Mouse (Mus musculus) right cerebral cortex, postnatal 14 days (tissue): Measurements from ENCODE around the gene Ccdc78.
"Not testable (repeated sequence)": the region's sequence is repeated elsewhere in the genome, so short reads cannot be mapped to it uniquely, and the experiment has no call there.

Source experiments
- DNase-seq: peaks from one replicate; pipeline ENCODE4 v3.0.0; 2022

Ccdc78 gene

DNA sequence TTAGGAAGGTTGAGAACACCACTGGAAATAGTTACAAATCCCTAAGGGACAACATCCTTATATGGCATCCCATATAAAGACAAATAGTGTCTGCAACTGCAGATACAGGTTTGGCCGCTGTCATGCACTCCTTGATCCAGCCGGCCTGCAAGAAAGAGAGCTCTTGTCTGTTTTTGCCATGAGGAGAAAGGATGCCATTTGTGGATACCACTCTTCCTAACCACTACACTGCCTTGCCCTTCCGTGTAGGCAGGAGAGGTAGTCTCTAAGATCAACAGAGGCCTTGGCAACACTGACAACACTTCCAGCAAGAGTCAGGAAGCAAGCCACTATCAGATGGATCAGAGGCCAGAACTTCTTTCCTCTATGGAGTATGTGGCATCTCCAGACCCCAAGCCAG lies at the start of gene Ccdc78:
TSS of gene Ccdc78 (plus strand) at position 301 of the 400 bp plus-strand sequence.
- no peak for DNase-seq

DNA sequence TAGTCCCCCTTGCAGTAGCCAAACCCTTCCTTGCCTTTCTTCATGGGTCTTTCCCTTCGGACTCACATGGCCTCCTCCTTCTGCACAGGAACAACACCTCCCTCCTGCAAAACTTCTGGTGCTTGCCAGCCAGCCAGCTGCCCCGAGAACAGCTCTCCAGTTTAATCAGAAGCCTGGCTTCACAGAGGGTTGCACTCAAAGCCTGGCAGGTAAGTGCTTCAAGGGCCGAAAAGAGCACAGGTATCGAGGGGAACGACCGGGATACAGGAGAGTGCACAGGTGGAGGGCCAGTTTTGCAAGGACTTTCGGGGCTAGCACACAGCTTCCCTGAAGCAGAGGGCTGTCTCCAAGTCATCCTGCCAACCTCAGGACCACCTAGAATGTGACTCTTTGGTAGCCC lies 47.5 kb upstream of the Ccdc78 start:
- no peak for DNase-seq

DNA sequence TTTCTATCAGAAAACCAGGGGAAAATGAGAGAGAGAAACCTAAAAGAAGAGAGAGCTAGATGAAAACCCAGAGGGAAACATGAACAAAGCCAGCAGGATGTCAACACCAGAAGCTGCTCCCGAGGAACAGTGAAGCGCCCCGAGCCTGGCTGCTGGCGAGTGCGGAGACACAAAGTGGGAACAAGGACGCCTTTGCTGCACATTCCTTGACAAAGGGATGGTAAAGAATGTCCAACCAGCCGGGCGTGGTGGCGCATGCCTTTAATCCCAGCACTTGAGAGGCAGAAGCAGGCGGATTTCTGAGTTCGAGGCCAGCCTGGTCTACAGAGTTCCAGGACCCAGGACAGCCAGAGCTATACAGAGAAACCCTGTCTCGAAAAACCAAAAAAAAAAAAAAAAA lies 44.9 kb upstream of the Ccdc78 start:
- not testable (repeated sequence) for DNase-seq

DNA sequence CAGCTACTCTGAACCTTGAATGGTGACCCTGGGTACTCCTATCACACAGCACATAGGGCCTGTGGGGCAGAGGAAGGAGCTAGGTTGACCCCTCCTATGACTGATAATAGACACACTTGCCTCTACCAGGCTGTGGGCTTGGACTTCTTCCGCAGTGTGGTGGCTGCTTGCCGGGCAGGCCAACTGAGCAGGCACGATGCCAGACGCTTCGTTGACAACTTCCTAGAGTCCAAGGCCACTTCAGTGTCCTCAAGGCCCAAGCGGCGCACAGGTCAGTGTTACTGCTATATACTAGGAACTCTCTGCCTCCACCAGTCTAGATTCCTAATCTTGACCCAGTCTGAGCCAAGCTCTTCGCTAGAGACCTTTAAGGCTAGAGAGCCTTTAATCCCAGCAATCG lies 42.5 kb upstream of the Ccdc78 start:
- DNase-seq, result no peak

DNA sequence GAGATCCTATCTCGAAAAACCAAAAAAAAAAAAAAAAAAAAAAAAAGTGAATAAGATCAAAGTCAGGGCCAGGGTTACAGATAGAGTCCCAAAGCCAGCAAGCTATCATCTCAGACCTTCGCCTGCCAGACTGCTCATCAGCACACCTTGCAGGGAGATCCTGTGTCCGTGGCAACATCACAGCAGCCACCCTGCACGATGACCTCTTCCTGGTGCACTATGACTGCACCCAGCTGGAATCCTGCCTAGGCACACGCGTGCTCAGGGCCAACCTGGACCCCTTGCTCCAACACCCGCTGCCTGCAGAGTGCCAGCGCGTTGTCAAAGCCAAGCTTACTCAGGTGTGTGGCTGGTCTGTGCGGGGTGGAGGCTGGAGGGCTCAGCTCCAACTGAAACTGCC lies 42.1 kb upstream of the Ccdc78 start:
- no peak for DNase-seq

DNA sequence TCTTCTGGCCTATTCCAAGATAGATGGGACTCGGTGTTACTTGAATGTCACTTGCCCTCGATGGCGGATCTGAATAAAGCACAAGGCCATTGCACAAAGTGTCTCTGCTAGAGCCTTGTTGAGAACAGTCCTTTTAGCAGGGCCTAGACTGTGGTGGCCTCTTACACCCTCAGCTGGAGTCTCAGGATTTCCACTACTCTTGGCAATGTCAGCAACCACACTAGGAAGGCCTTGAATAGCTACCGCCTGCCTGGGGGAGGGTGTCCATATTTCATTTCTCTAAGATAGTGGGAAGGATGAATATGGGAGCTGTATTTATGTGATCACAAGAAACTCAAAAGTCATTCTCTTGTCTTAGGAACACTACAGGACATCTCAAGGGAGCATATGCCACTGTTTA lies 38.1 kb upstream of the Ccdc78 start:
- DNase-seq, result no peak

DNA sequence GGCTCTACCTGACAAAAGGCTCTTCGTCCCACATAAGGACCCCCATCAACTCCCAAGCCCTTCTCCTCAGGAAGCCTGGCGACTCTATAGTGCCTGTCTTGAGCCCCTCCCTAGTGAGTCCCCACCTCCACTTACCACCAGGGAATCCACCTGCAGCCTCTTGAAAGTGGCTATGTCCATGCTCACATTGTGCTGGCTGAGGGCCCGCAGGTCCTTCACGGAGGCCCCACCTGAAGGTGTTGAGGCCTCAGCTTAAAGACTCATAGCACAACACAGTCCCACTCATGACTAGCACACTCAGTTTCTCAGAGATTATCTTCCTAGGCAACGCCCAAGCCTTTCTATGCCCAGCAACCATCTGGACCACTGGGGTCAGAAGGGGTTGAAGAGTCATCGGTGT lies 37.1 kb upstream of the Ccdc78 start:
- no peak for DNase-seq

DNA sequence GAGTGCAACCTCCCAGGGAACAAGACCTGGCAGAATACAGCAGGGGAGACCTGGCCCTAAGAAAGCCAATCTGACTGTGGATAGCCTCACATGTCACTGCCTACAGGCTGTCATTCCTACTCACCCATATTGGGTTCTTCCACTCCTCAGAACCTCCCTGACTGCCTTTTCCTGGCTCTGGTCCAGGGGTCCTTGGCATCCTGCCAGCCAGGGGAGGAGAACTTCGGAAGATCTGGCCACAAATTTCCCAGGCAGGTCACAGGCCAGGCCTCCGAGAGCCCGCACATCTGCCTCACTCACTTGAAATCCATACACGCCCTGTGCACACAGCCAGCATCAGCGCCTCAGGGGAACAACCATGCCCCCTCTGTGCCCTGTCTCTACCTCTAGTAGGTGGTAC lies 34.9 kb upstream of the Ccdc78 start:
- DNase-seq, result peak; percentile 64

DNA sequence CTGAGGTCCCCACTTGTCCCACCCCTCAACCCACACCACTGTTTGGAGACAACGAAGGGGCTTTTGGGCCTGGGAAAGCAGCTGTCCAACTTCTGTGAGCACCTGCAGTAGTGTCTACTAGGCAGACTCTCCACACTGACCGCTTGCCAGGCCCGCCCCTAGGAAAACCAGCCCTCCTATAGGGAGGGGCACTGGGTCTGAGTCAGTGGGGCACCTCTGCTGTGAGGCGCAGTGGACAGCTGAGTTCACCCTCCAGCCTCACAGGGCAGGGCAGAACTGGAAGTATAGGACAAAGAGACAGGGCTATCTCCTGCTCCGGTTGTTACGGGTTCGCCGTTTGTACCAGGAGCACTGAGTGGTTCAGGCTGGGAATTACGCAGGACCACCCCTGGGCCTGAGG lies 32.1 kb upstream of the Ccdc78 start, which contains the start of gene Msln:
TSS of gene Msln (minus strand) at position 138 of the 400 bp plus-strand sequence.
- no peak for DNase-seq

DNA sequence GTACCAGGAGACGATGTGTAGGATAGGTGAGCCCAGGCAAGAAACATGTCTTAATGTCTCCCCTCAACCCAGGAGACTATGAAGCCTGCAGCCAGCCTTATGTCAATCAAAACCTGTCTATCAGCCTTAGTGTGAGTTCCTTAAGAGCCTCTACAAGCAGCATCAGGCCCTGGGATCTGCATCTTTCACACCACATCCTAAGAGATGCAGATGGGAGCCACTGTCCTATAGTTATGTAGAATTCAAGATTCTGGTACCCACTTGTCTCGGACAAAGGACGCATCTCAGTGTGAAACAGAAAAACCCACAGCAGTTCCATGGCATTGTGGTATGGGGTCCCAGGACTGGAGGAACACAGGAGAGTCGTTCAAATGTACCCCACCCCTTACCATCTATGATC lies 31.3 kb upstream of the Ccdc78 start:
- no peak for DNase-seq

DNA sequence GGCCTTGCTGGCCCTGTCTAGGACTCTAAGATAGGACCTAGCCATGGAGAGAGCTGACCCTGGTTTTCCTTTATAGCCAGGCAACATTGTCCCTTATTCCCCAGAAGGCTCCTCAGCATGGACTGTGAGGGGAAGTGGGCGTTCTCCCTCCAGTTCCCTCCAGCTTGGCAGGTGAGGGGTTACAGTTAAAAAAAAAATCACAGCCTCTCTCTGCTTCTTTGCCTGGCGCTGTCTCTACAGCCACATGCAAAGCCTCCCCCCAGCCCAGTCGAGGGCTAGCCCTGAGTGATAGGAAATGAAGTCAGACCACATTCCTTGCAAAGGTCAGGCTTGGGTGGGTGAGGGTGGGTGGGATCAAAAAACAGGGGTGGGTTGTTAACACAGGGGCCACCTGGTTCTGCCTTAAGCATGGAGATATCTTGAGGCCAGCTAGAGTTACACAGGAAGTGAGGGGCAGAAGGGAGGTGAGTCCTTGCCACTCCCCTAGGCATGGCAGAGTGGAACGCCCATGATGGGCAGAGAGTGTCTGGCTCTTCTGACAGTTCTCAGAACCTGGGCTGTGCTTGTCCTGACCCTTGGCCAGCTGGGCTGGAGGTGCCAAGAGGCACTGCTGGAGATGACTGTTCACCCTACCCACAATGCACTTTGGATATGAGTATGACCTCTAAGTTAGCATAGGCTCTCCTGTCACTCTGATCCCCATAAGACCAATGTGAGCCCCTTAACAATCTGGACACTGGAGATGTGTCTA lies 30.6 kb upstream of the Ccdc78 start:
- DNase-seq, result no peak

DNA sequence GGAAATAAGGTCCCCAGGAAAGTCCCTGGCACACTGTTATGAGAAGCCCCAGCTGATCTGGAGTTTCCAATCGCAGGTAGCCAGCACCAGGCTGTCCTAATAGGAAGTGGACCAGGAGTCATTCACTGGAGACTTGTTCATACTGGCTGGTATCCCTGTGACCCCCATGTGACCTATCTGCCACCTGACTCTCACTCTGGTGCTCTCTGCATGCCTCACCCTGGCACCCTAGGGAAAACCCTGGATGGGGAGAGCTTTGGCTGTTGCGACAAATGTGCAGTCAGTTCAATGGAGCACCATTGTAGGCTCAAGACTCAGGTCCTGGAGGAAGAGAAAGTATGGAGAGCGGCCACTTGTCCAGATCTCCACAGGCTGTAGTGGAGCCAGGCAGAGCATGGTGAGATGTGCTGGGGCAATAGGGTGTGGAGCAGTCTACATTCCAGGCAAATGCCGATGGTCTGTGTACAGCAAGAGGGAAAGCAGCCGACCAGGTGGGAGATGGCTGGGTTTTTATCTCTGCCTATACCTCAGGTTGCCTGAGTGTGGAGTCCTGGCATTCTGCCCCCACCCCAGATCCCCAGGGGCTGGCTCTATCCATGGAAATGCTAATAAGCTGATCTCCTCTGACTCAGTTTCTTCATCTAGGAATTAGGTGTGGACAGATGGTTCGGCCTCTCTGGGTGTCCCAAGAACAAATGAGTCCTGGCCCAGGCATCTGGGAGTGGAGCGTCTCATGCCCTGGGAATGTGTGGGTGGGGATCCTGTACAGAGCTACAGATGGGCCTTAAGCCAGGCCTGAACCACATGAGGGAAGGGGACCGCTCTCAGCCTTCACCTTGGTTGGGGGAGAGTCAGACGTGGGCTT lies 29.8 kb upstream of the Ccdc78 start:
- DNase-seq, result no peak

DNA sequence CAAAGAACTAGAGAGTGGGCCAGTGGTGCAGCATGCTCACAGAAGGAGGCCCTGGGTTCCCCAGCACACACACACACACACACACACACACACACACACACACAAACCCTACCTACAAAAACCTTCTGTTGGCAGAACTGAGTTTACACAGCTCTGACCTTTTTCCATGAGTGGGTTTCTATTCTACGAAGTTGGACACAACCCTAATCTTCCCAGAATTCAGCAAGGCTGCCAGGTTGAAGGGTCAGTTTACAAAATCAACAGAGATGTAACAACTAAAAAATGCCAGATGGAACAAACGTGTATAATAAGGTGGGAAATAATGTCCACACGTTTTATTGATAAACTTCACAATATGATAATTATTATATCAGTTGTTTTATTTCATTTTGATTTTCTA lies 28.7 kb upstream of the Ccdc78 start:
- no peak for DNase-seq

DNA sequence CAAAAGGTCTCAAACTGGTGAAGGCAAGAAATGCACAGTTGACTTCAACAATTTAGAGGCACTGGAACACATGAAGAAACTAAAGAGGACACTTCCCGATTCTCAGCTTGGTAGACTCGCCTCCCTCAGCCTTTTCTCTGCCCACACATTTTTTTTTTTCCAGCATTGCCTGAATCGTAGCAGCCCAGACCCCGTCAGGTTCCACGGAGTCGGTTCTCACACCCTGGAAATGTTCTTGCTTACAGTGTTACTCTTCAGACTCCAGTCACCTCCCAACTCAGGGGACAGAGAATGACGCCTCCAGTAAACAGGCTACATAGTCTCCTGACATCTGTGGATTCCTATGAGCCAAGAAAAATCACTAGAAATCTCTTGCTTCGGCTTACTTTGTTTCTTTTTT lies 26.2 kb upstream of the Ccdc78 start:
- no peak for DNase-seq

DNA sequence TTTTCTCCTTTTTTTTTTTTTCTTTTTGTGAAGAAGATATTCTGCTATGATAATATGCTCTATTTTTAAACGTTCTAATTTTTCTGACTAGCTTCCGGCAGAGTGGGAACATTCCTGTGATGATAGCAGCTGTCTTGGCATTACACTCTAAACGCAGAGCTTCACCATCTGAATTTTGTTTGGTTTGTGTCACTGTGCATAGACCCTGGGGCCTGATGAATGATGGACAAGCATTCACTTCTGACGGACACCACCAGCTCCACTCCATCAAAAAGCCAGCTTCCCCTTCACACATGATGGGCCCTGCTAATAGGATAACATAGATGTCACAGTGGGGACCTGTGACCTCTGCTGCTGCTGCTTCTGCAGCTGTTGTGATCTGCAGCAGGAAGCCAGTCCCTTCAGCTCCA lies 24.8 kb upstream of the Ccdc78 start:
- no peak for DNase-seq

DNA sequence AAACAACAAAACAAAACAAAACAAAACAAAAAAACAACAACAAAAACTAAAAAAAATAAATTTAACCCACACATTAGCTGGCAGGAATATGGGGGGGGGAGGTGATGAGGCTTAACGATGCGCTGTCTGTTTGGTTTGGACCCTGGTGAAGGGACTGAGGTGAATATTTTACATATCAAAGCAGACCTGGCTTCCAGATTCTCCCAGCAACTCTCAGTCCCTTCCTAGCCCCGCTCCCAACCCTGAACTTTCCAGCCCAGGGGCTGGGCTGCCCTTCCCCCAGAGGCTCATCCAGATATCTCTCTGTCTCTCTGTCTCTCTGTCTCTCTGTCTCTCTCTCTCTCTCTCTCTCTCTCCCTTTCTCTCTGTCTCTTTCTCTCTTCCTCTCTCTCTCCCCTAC lies 23.8 kb upstream of the Ccdc78 start:
- no peak for DNase-seq

DNA sequence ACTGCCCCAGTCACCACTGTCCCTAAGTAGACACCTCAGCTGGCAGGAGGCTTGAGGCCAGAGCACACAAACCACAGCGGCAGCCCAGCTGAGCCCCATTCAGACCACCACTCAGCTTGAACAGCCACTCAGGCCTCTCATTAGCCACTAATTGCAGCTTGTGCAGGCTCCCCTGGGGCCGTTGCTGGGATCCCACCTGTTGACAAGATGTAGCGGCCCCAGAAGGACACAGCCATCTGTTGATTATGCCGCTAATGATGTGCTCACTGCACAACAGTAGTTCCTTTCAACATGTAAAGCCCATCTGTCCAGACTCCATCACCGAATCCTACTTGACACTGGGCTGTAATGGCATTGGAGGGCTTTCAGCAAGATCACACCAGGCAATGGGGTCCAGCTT lies 20.5 kb upstream of the Ccdc78 start:
- DNase-seq, result no peak

DNA sequence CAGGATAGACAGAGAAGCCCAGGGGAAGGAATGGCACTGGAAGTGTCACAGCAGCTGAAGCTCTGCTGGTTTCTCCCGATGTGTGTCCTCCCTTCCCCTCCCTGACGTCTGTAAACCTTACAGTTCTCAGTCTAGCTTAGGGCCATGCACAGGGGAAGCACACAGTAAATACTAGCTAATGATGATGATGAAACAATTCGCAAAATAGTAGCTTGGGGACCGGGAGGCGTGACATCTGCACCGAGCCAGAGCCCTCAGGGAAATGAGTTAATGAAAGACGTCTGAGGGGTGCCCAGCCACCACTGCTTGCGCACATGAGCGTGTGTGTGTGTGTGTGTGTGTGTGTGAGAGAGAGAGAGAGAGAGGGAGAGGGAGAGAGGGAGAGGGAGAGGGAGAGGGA lies 17.0 kb upstream of the Ccdc78 start:
- DNase-seq, result no peak

DNA sequence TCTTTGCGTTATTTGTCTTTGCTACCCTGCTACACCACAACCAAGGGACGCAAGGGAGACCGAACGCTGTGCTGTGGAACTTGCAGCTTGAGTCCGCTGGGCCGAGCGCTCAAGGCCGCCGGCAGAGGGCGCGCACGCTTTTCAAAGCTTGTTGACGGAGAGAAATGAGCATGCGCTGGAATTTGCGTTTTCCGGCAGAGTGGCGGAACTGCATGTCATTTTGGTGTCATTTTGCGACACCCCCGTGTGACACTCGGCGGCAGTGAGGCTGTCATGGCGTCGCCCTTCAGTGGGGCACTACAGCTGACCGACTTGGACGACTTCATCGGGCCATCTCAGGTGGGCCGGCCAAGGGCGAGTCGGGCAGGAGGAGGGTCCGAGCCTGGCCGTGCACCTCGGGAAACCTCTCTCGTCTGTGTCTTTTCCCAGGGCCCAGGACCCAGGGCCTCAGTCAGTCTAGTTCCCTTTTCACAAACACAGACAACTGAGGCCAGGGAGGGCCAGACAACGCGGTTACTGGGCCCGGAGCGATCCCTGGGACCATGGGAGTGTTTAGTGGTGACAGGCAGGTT lies 12.7 kb upstream of the Ccdc78 start, which contains the start of gene Narfl:
TSS of gene Narfl (plus strand) at position 228 of the 572 bp plus-strand sequence.
- DNase-seq, result peak; percentile 98

DNA sequence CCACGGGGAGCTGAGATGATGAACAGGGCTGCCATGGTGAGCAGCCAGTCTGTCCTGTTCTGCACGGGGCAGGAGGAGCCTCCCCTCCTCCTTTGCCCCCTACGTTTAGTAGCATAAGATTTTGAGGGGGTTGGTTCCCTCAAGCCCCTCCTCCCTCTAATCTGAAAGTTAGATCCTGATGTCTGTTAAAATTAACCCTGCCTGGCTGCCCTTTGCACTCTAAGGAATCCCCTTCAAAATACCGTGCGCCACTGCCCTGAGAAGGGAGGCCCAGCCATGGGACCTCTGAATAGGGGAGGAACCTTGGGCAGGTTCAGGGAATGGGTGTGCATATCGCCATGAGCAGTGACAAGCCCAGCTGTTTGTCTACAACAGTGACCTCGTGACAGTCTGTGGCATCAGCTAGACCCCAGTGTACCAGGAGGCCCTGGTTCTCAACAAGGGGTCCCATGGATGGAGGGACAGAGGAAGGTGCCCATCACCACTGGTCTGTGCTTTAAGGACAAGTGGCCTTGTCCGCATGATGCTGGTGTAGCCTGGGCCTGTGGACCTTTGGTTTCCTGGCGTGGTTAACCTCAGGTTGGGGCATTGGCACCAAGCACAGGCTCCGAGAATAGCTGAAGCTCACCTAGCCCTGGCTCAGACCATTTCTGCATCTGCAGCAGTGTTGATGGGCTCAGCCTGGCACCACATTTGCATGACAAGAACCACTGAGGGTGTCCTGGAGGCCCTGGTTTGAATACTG lies 10.9 kb upstream of the Ccdc78 start:
- DNase-seq, result no peak

DNA sequence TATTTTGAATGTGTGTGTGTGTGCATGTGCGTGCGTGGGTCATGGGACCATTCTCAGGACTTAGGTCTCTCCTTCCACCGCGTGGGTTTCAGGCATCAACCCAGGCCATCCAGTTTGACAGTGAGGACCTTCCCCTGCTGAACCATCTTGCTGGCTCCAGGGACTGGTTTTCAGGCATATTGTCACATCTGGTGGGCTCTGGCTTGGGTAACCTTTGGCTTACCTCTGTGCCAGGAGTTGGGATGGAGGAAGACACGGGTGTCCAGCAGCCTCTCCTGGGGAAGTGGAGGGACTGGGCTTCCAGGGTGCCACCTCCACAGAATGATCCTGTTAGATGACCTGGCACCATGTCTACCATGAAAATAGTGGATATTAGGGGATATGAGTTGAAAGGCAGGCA lies 8.4 kb upstream of the Ccdc78 start:
- no peak for DNase-seq

DNA sequence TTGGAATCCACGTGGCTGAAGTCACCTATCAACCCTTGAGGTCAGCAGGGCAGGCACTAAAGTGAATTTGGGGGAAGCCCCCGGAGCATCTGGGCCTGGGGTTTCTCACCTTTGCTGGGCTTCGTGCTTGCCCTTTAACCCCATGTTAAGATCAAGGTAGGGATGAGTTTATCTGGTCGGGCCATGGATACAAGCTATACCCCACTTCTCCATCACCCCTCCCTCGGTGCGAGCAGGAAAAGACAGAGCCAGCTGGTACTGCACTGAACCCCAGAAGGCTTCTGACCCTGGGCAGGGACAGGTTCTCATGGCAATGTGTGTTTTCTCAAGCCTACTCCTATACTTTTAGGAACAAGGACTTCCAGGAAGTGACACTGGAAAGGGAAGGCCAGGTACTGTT lies 5.0 kb upstream of the Ccdc78 start:
- DNase-seq, result no peak

DNA sequence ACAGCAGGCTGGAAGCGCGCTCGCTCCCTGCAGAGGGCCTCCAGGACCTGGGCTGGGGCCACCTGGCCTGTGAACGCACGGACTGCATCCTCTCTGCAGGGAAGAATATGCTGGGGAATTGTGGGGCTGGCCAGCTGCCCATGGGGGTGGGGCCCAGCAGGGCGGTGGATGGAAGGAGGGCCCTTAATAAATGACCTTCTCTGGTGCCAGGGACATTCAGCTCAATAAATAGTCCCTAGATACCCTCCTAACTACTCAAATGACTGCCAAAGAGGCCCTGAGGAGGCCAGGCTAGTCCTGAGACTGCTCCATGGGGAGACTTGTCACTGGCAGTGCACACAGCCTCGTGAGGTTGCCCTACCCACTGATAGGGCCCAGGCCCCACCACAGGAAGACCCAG lies 3.3 kb upstream of the Ccdc78 start:
- DNase-seq, result no peak
